Mouse (Mus musculus) hindbrain, embryonic 15.5 days (tissue): Measurements from ENCODE around the gene Kcnmb4. TPM values are rescaled to one million over a fixed set of nuclear protein-coding genes. Genes with fewer than 3 reads are reported as not detected.

Experiments used
- polyA plus RNA-seq: library from polyadenylated mRNA; unstranded; fragments of >200 nt; fragmentation: Nextera tagmentation; extraction: Ambion mirVana; gene quantifications from 2 replicates; pipeline ENCODE4 v1.2.1, GENCODE M21; 2015

Kcnmb4 gene
- polyA plus RNA-seq, 1 experiment from 2014 or later = 34.9 TPM

Other genes with a start within 250 kb of the Kcnmb4 start
- 3.7 and 3.9 TPM in 2 replicates for gene Ptprb, start 198.4 kb downstream of the Kcnmb4 start, polyA plus RNA-seq
- gene Cnot2, start 107.6 kb upstream of the Kcnmb4 start, polyA plus RNA-seq = 83.5 and 84.8 TPM in 2 replicates